Comparison of ENCODE assay signal across 24 mouse cellular contexts in the genomic region with DNA sequence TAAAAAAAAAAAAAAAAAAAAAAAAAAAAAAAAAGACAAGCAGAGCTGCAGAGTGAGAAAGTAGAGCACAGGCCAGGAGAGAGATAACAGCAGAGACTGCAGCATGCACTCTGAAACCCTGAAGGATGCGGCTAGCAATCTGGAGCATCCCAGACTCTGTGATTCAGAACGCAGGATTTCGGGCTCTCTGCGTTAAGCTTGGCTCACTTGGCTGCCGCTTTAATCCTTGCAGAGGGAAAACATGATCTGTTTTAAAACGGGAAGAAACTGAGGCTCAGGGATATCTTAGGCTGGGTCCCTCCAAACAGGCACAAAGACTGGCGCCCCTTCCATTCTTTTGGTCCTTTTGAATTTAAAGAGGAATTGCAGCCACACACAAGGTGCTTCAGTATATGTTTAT.
DNase-seq lines count a peak whose midpoint lies in the region; ATAC-seq and TF ChIP-seq lines count a peak whose summit lies in the region.
"Had no signal": no experiment of that assay in that cellular context is flagged by ENCODE, and none has a peak within 500 bp of the region (broad histone marks: within the 10 kb centered on the region; RNA-seq: fewer than 3 reads in every experiment).

No protein-coding gene starts in this region.

- no peak overlapping the region for H3K4me3 ChIP-seq in forebrain, embryonic 14.5 days (ENCODE audit: low read depth, low read length)
- no peak overlapping the region for H3K4me3 ChIP-seq in forebrain, embryonic 12.5 days (replicated peaks)
- H3K4me3 ChIP-seq in lung, embryonic 14.5 days (ENCODE audit: low read depth, low read length) = no peak overlapping the region
- H3K4me3 ChIP-seq in midbrain, embryonic 10.5 days = no peak overlapping the region
- no peak overlapping the region for H3K4me3 ChIP-seq in midbrain, embryonic 15.5 days
- no peak overlapping the region for H3K4me3 ChIP-seq in left cerebral cortex, adult 2 months
- no peak overlapping the region for H3K4me3 ChIP-seq in intestine, embryonic 15.5 days (replicated peaks)
- H3K4me3 ChIP-seq: forebrain, embryonic 15.5 days; hindbrain, embryonic 13.5 days; limb, embryonic 12.5 days; liver, embryonic 15.5 days; megakaryocyte, embryonic 14.5 days had no signal

- H3K36me3 ChIP-seq in forebrain, embryonic 14.5 days (ENCODE audit: control insufficient read depth, insufficient read depth, low read length) = no peaks in the 10 kb centered on the region
- H3K36me3 ChIP-seq in forebrain, embryonic 12.5 days (replicated peaks) = no peaks in the 10 kb centered on the region
- H3K36me3 ChIP-seq in lung, embryonic 14.5 days (ENCODE audit: insufficient read depth) = no peaks in the 10 kb centered on the region
- no peaks in the 10 kb centered on the region for H3K36me3 ChIP-seq in midbrain, embryonic 10.5 days
- H3K36me3 ChIP-seq in midbrain, embryonic 15.5 days (replicated peaks) = no peaks in the 10 kb centered on the region
- H3K36me3 ChIP-seq in intestine, embryonic 15.5 days = no peaks in the 10 kb centered on the region
- H3K36me3 ChIP-seq: forebrain, embryonic 15.5 days; hindbrain, embryonic 13.5 days; limb, embryonic 12.5 days; liver, embryonic 15.5 days had no signal

- intact Hi-C loops in left cerebral cortex, adult 2 months (cut with DNase I) = no loop called here

- H3K9me3 ChIP-seq in forebrain, embryonic 14.5 days (replicated peaks; ENCODE audit: control insufficient read depth, low read length) = no peaks in the 10 kb centered on the region
- no peaks in the 10 kb centered on the region for H3K9me3 ChIP-seq in forebrain, embryonic 12.5 days
- no peaks in the 10 kb centered on the region for H3K9me3 ChIP-seq in lung, embryonic 14.5 days (ENCODE audit: low read depth, low read length)
- H3K9me3 ChIP-seq in midbrain, embryonic 10.5 days (replicated peaks) = no peaks in the 10 kb centered on the region
- no peaks in the 10 kb centered on the region for H3K9me3 ChIP-seq in midbrain, embryonic 15.5 days
- no peaks in the 10 kb centered on the region for H3K9me3 ChIP-seq in intestine, embryonic 15.5 days
- H3K9me3 ChIP-seq: forebrain, embryonic 15.5 days; hindbrain, embryonic 13.5 days; limb, embryonic 12.5 days; liver, embryonic 15.5 days had no signal

- H3K9ac ChIP-seq in forebrain, embryonic 14.5 days (ENCODE audit: low read length) = no peak overlapping the region
- no peak overlapping the region for H3K9ac ChIP-seq in forebrain, embryonic 12.5 days
- no peak overlapping the region for H3K9ac ChIP-seq in lung, embryonic 14.5 days
- H3K9ac ChIP-seq in midbrain, embryonic 15.5 days = no peak overlapping the region
- no peak overlapping the region for H3K9ac ChIP-seq in intestine, embryonic 15.5 days
- H3K9ac ChIP-seq: forebrain, embryonic 15.5 days; hindbrain, embryonic 13.5 days; limb, embryonic 12.5 days; liver, embryonic 15.5 days had no signal

- H3K27ac ChIP-seq in forebrain, embryonic 14.5 days (ENCODE audit: low read depth, low read length) = no peak overlapping the region
- H3K27ac ChIP-seq in forebrain, embryonic 12.5 days = no peak overlapping the region
- no peak overlapping the region for H3K27ac ChIP-seq in lung, embryonic 14.5 days (ENCODE audit: low read depth)
- no peak overlapping the region for H3K27ac ChIP-seq in midbrain, embryonic 10.5 days (replicated peaks)
- H3K27ac ChIP-seq in midbrain, embryonic 15.5 days = no peak overlapping the region
- no peak overlapping the region for H3K27ac ChIP-seq in left cerebral cortex, adult 2 months
- no peak overlapping the region for H3K27ac ChIP-seq in intestine, embryonic 15.5 days
- H3K27ac ChIP-seq: forebrain, embryonic 15.5 days; hindbrain, embryonic 13.5 days; limb, embryonic 12.5 days; liver, embryonic 15.5 days had no signal

- no peak overlapping the region for H3K4me2 ChIP-seq in forebrain, embryonic 14.5 days (ENCODE audit: low read length)
- H3K4me2 ChIP-seq in forebrain, embryonic 12.5 days = no peak overlapping the region
- no peak overlapping the region for H3K4me2 ChIP-seq in lung, embryonic 14.5 days
- peak overlapping the region; percentile 1; the same call in 1 of the 2 replicates for H3K4me2 ChIP-seq in midbrain, embryonic 15.5 days
- no peak overlapping the region for H3K4me2 ChIP-seq in intestine, embryonic 15.5 days (replicated peaks)
- H3K4me2 ChIP-seq: forebrain, embryonic 15.5 days; hindbrain, embryonic 13.5 days; limb, embryonic 12.5 days; liver, embryonic 15.5 days had no signal

- no peak for ATAC-seq in forebrain, embryonic 14.5 days
- ATAC-seq in forebrain, embryonic 12.5 days (ENCODE audit: low FRiP score) = no peak
- no peak for ATAC-seq in lung, embryonic 14.5 days (ENCODE audit: insufficient read depth)
- no peak for ATAC-seq in midbrain, embryonic 15.5 days (replicated peaks)
- no peak for ATAC-seq in intestine, embryonic 15.5 days
- ATAC-seq: forebrain, embryonic 15.5 days; inflammation-experienced regulatory T-cells, adult 6 months; Patski had no signal

- H3K27me3 ChIP-seq in forebrain, embryonic 14.5 days (replicated peaks; ENCODE audit: control insufficient read depth, insufficient read depth, low read length) = no peaks in the 10 kb centered on the region
- H3K27me3 ChIP-seq in forebrain, embryonic 12.5 days = peaks cover 11% of the 10 kb centered on the region; the same call in 1 of the 2 replicates
- H3K27me3 ChIP-seq in lung, embryonic 14.5 days (ENCODE audit: insufficient read depth, low read length) = no peaks in the 10 kb centered on the region
- peaks cover 33% of the 10 kb centered on the region for H3K27me3 ChIP-seq in midbrain, embryonic 10.5 days (ENCODE audit: low read depth, poor library complexity, severe bottlenecking)
- peaks cover 8% of the 10 kb centered on the region for H3K27me3 ChIP-seq in midbrain, embryonic 15.5 days (replicated peaks)
- H3K27me3 ChIP-seq in intestine, embryonic 15.5 days (replicated peaks) = no peaks in the 10 kb centered on the region
- H3K27me3 ChIP-seq: hindbrain, embryonic 13.5 days; liver, embryonic 15.5 days; megakaryocyte, embryonic 14.5 days; Patski had no signal

- no peak for TF ChIP-seq CTCF in lung, embryonic 14.5 days (IDR thresholded peaks at IDR 0.05; ENCODE audit: low read depth)
- no peak for TF ChIP-seq CTCF in left cerebral cortex, adult 2 months (IDR thresholded peaks at IDR 0.05)

- 12% methylated on average over 7 of the region's 7 CpGs for WGBS in forebrain, embryonic 14.5 days
- 14% methylated on average over 7 of the region's 7 CpGs for WGBS in forebrain, embryonic 12.5 days
- WGBS in lung, embryonic 14.5 days = 27% methylated on average over 7 of the region's 7 CpGs
- WGBS in midbrain, embryonic 10.5 days = 19% methylated on average over 7 of the region's 7 CpGs
- 8% methylated on average over 7 of the region's 7 CpGs for WGBS in midbrain, embryonic 15.5 days
- WGBS in intestine, embryonic 15.5 days = 54% methylated on average over 7 of the region's 7 CpGs

- peaks cover 6% of the 10 kb centered on the region; the same call in 1 of the 2 replicates for H3K4me1 ChIP-seq in forebrain, embryonic 14.5 days (ENCODE audit: control insufficient read depth, insufficient read depth, low read length)
- H3K4me1 ChIP-seq in forebrain, embryonic 12.5 days = peaks cover 15% of the 10 kb centered on the region; the same call in 1 of the 2 replicates
- peaks cover 6% of the 10 kb centered on the region; the same call in 1 of the 2 replicates for H3K4me1 ChIP-seq in lung, embryonic 14.5 days (ENCODE audit: insufficient read depth)
- H3K4me1 ChIP-seq in midbrain, embryonic 10.5 days = peaks cover 28% of the 10 kb centered on the region
- H3K4me1 ChIP-seq in midbrain, embryonic 15.5 days = peaks cover 14% of the 10 kb centered on the region; the same call in 1 of the 2 replicates
- H3K4me1 ChIP-seq in intestine, embryonic 15.5 days (replicated peaks) = no peaks in the 10 kb centered on the region; the same call in 1 of the 2 replicates
- H3K4me1 ChIP-seq: megakaryocyte, embryonic 14.5 days had no signal

- peak; percentile 22 for DNase-seq in forebrain, embryonic 14.5 days (ENCODE audit: low spot score)
- DNase-seq in lung, embryonic 14.5 days = peak; percentile 49
- DNase-seq in lung, adult 18-20 months = no peak
- peak; percentile 14 for DNase-seq in midbrain, embryonic 10.5 days (ENCODE audit: low spot score)
- DNase-seq in left cerebral cortex, adult 2 months (ENCODE audit: extremely low spot score in 1 of 2, low spot score in 2 of 2) = no peak
- DNase-seq: adrenal gland, postnatal 10 days; cerebellum, adult 18-20 months; gastrocnemius, postnatal 14 days; heart, postnatal 4 days; kidney, adult 2 months; layer of hippocampus, postnatal 36 days; lung, postnatal 4 days; thymus, adult 2 months; thymus, postnatal 36 days had no signal

Comparison
In these comparisons a context has a peak if more than half of its experiments do, and no peak if none do; other contexts are left out.
1. DNase-seq: peak in forebrain, embryonic 14.5 days (single experiment), lung, embryonic 14.5 days (single experiment) and midbrain, embryonic 10.5 days (single experiment); none in lung, adult 18-20 months (0 of 2) and left cerebral cortex, adult 2 months (0 of 2).